Mouse (Mus musculus): Measurements from ENCODE around the gene Rab31. TPM values are rescaled to one million over a fixed set of nuclear protein-coding genes. Genes with fewer than 3 reads are reported as not detected.

Rab31 gene
- polyA plus RNA-seq, 1 experiment from 2014 or later, result 32.0 TPM

- no peak overlapping the region for H3K9ac ChIP-seq
- H3K4me3 ChIP-seq (replicated peaks), result no peak overlapping the region
- H3K4me2 ChIP-seq, result no peak overlapping the region
- no peak for ATAC-seq (ENCODE audit: insufficient read depth, low FRiP score, low read depth)
- no peaks in the 10 kb centered on the region for H3K4me1 ChIP-seq
- 71% methylated on average over 8 of the region's 8 CpGs for WGBS
- H3K27ac ChIP-seq, result no peak overlapping the region
- H3K27me3 ChIP-seq (replicated peaks), result no peaks in the 10 kb centered on the region
- no peaks in the 10 kb centered on the region for H3K9me3 ChIP-seq
- 0 out of 2 replicates have a peak, but pooled peaks cover 5% of the 10 kb centered on the region for H3K36me3 ChIP-seq
These were observed 58.5 kb downstream of the Rab31 start for GRCm38 (mm10) chr17:65714060-65714459.

GRCm38 (mm10) chr17:65712861-65713535, 59.6 kb downstream of the Rab31 start:
- no peak overlapping the region for H3K27ac ChIP-seq
- H3K4me3 ChIP-seq (replicated peaks), result no peak overlapping the region
- H3K9me3 ChIP-seq, result no peaks in the 10 kb centered on the region
- 0 out of 2 replicates have a peak, but pooled peaks cover 5% of the 10 kb centered on the region for H3K36me3 ChIP-seq
- no peaks in the 10 kb centered on the region for H3K27me3 ChIP-seq (replicated peaks)
- no peak overlapping the region for H3K9ac ChIP-seq
- 92% methylated on average over 13 of the region's 13 CpGs for WGBS
- no peak overlapping the region for H3K4me2 ChIP-seq
- no peak for ATAC-seq (ENCODE audit: insufficient read depth, low FRiP score, low read depth)
- H3K4me1 ChIP-seq, result no peaks in the 10 kb centered on the region

GRCm38 (mm10) chr17:65711779-65712178, 60.8 kb downstream of the Rab31 start:
- 91% methylated on average over 5 of the region's 5 CpGs for WGBS
- Histone ChIP-seq H3K4me1 (no peaks in the 10 kb centered on the region), H3K27me3 (replicated peaks) (no peaks in the 10 kb centered on the region), H3K9ac (no peak overlapping the region), H3K9me3 (no peaks in the 10 kb centered on the region), H3K36me3 (0 out of 2 replicates have a peak, but pooled peaks cover 5% of the 10 kb centered on the region), H3K27ac (no peak overlapping the region), H3K4me2 (no peak overlapping the region), H3K4me3 (replicated peaks) (no peak overlapping the region)
- no peak for ATAC-seq (ENCODE audit: insufficient read depth, low FRiP score, low read depth)

GRCm38 (mm10) chr17:65710576-65710975, 62.0 kb downstream of the Rab31 start:
- WGBS, result 89% methylated on average over 11 of the region's 11 CpGs
- H3K4me1 ChIP-seq, result no peaks in the 10 kb centered on the region
- H3K4me3 ChIP-seq (replicated peaks), result no peak overlapping the region
- no peaks in the 10 kb centered on the region for H3K27me3 ChIP-seq (replicated peaks)
- H3K4me2 ChIP-seq, result no peak overlapping the region
- H3K27ac ChIP-seq, result no peak overlapping the region
- H3K36me3 ChIP-seq, result 0 out of 2 replicates have a peak, but pooled peaks cover 5% of the 10 kb centered on the region
- H3K9ac ChIP-seq, result no peak overlapping the region
- no peaks in the 10 kb centered on the region for H3K9me3 ChIP-seq
- no peak for ATAC-seq (ENCODE audit: insufficient read depth, low FRiP score, low read depth)

GRCm38 (mm10) chr17:65706220-65706619, 66.3 kb downstream of the Rab31 start:
- Histone ChIP-seq H3K4me3 (replicated peaks) (no peak overlapping the region), H3K27ac (no peak overlapping the region), H3K9me3 (no peaks in the 10 kb centered on the region), H3K9ac (no peak overlapping the region), H3K4me1 (no peaks in the 10 kb centered on the region), H3K27me3 (replicated peaks) (no peaks in the 10 kb centered on the region), H3K4me2 (no peak overlapping the region), H3K36me3 (no peaks in the 10 kb centered on the region)
- 80% methylated on average over 5 of the region's 5 CpGs for WGBS
- ATAC-seq (ENCODE audit: insufficient read depth, low FRiP score, low read depth), result no peak

GRCm38 (mm10) chr17:65703527-65704391, 68.8 kb downstream of the Rab31 start:
- H3K9ac ChIP-seq, result no peak overlapping the region
- no peak overlapping the region for H3K4me3 ChIP-seq (replicated peaks)
- no peak for ATAC-seq (ENCODE audit: insufficient read depth, low FRiP score, low read depth)
- H3K27ac ChIP-seq, result no peak overlapping the region
- H3K9me3 ChIP-seq, result no peaks in the 10 kb centered on the region
- 63% methylated on average over 13 of the region's 13 CpGs for WGBS
- no peaks in the 10 kb centered on the region for H3K36me3 ChIP-seq
- H3K27me3 ChIP-seq (replicated peaks), result no peaks in the 10 kb centered on the region
- H3K4me1 ChIP-seq, result no peaks in the 10 kb centered on the region
- H3K4me2 ChIP-seq, result no peak overlapping the region

GRCm38 (mm10) chr17:65701797-65702566, 70.6 kb downstream of the Rab31 start:
- 38% methylated on average over 13 of the region's 13 CpGs for whole genome bisulfite sequencing
- Histone ChIP-seq H3K4me3 (replicated peaks) (no peak overlapping the region), H3K4me2 (no peak overlapping the region), H3K27me3 (replicated peaks) (no peaks in the 10 kb centered on the region), H3K9ac (no peak overlapping the region), H3K36me3 (no peaks in the 10 kb centered on the region), H3K4me1 (no peaks in the 10 kb centered on the region), H3K27ac (peak overlapping the region; percentile 55), H3K9me3 (no peaks in the 10 kb centered on the region)
- ATAC-seq (ENCODE audit: insufficient read depth, low FRiP score, low read depth), result peak; percentile 38

GRCm38 (mm10) chr17:65701356-65701755, 71.2 kb downstream of the Rab31 start:
- Histone ChIP-seq H3K4me2 (no peak overlapping the region), H3K9ac (no peak overlapping the region), H3K9me3 (no peaks in the 10 kb centered on the region), H3K27ac (peak overlapping the region; percentile 55), H3K36me3 (no peaks in the 10 kb centered on the region), H3K4me1 (no peaks in the 10 kb centered on the region), H3K27me3 (replicated peaks) (no peaks in the 10 kb centered on the region), H3K4me3 (replicated peaks) (no peak overlapping the region)
- ATAC-seq (ENCODE audit: insufficient read depth, low FRiP score, low read depth), result no peak
- 74% methylated on average over 8 of the region's 8 CpGs for WGBS

- Histone ChIP-seq H3K4me3 (replicated peaks) (no peak overlapping the region), H3K27ac (no peak overlapping the region), H3K27me3 (replicated peaks) (no peaks in the 10 kb centered on the region), H3K9me3 (no peaks in the 10 kb centered on the region), H3K4me1 (no peaks in the 10 kb centered on the region), H3K9ac (no peak overlapping the region), H3K4me2 (no peak overlapping the region), H3K36me3 (no peaks in the 10 kb centered on the region)
- ATAC-seq (ENCODE audit: insufficient read depth, low FRiP score, low read depth), result no peak
- 78% methylated on average over 4 of the region's 4 CpGs for WGBS
These were observed 72.5 kb downstream of the Rab31 start for GRCm38 (mm10) chr17:65700060-65700459.

- H3K4me3 ChIP-seq (replicated peaks), result no peak overlapping the region
- H3K4me2 ChIP-seq, result no peak overlapping the region
- H3K4me1 ChIP-seq, result no peaks in the 10 kb centered on the region
- no peaks in the 10 kb centered on the region for H3K27me3 ChIP-seq (replicated peaks)
- no peaks in the 10 kb centered on the region for H3K36me3 ChIP-seq
- no peak overlapping the region for H3K27ac ChIP-seq
- ATAC-seq (ENCODE audit: insufficient read depth, low FRiP score, low read depth), result no peak
- H3K9me3 ChIP-seq, result no peaks in the 10 kb centered on the region
- WGBS, result 83% methylated on average over 12 of the region's 12 CpGs
- H3K9ac ChIP-seq, result no peak overlapping the region
These were observed 74.6 kb downstream of the Rab31 start for GRCm38 (mm10) chr17:65697791-65698463.

GRCm38 (mm10) chr17:65696939-65697338, 75.6 kb downstream of the Rab31 start:
- H3K36me3 ChIP-seq, result no peaks in the 10 kb centered on the region
- H3K4me1 ChIP-seq, result no peaks in the 10 kb centered on the region
- H3K9ac ChIP-seq, result no peak overlapping the region
- H3K27me3 ChIP-seq (replicated peaks), result no peaks in the 10 kb centered on the region
- no peak overlapping the region for H3K27ac ChIP-seq
- H3K4me2 ChIP-seq, result no peak overlapping the region
- 94% methylated on average over 13 of the region's 13 CpGs for WGBS
- ATAC-seq (ENCODE audit: insufficient read depth, low FRiP score, low read depth), result no peak
- H3K4me3 ChIP-seq (replicated peaks), result no peak overlapping the region
- H3K9me3 ChIP-seq, result no peaks in the 10 kb centered on the region

All from stomach, embryonic 15.5 days (tissue).